Mouse (Mus musculus) heart, adult 2 months (tissue): ENCODE data around the gene Rhobtb3. TPM values are rescaled to one million over a fixed set of nuclear protein-coding genes. Genes with fewer than 3 reads are reported as not detected.

ENCODE experiments used
- DNase-seq, 2 experiments: peaks; one replicate each; pipeline ENCODE4 v3.0.0; 2021
- H3K27ac ChIP-seq: fragments of 200-600 bp; 2 replicates; pipeline ENCODE4 v1.8.1; 2022
- H3K27me3 ChIP-seq: fragments of 200-500 bp; 2 replicates; pipeline ENCODE4 v1.6.1; 2012; ENCODE audit warnings: mild to moderate bottlenecking, low read length, inconsistent platforms, mixed read lengths; ENCODE audit not compliant: control insufficient read depth, insufficient read depth
- H3K36me3 ChIP-seq: fragments of 200-500 bp; 2 replicates; pipeline ENCODE4 v1.6.1; 2012; ENCODE audit warnings: low read length, inconsistent platforms; ENCODE audit not compliant: control insufficient read depth, insufficient read depth
- H3K4me1 ChIP-seq: fragments of 200-500 bp; 2 replicates; pipeline ENCODE4 v1.6.1; 2011; ENCODE audit warnings: low read length; ENCODE audit not compliant: control insufficient read depth, insufficient read depth
- H3K4me3 ChIP-seq: fragments of 200-600 bp; 2 replicates; pipeline ENCODE4 v1.8.1; 2022
- H3K79me2 ChIP-seq: fragments of 200-500 bp; replicated peaks from 2 replicates; pipeline ENCODE4 v1.6.1; 2012; ENCODE audit warnings: mild to moderate bottlenecking, inconsistent platforms, low read length, moderate library complexity, mixed read lengths; ENCODE audit not compliant: control insufficient read depth, insufficient read depth
- H3K9ac ChIP-seq: fragments of 200-500 bp; 2 replicates; pipeline ENCODE4 v1.6.1; 2012; ENCODE audit warnings: low read depth, mild to moderate bottlenecking, control low read depth, inconsistent platforms, low read length, mixed read lengths
- CTCF ChIP-seq: fragments of 200-600 bp; IDR thresholded peaks from 2 replicates; pipeline ENCODE4 v1.8.1; 2022; ENCODE audit warnings: antibody characterized with exemption, mild to moderate bottlenecking, moderate library complexity
- EP300 ChIP-seq: fragments of 200-500 bp; IDR thresholded peaks from 2 replicates; pipeline ENCODE4 v1.6.1; 2011; ENCODE audit warnings: low read depth, low read length, control low read depth; ENCODE audit not compliant: insufficient read depth
- POLR2A ChIP-seq: fragments of 200-500 bp; IDR thresholded peaks from 2 replicates; pipeline ENCODE4 v1.6.1; 2011; ENCODE audit warnings: mild to moderate bottlenecking, low read depth, low read length, control low read depth; ENCODE audit not compliant: insufficient read depth
- intact Hi-C: fragments of 180-260 bp; cut with DNase I; formaldehyde crosslinking; loops from one replicate; pipeline ENCODE4 v1.15.1; 2025
- polyA plus RNA-seq: library from polyadenylated mRNA; depleted of rRNA; stranded (reverse); fragments of >200 nt; gene quantifications from 2 replicates; pipeline ENCODE4 v1.2.3, GENCODE M21; 2012; rRNA removed
- total RNA-seq, 2 experiments: library from RNA; stranded (reverse); gene quantifications; 2 replicates each; pipeline ENCODE4 v1.2.3; 2021

Gene Rhobtb3
- total and polyA plus RNA-seq, 3 experiments, result 7.6 to 12.6 (median 11.3) TPM

GRCm38 (mm10) chr13:75819898-75820297 lies 123.8 kb downstream of the Rhobtb3 start:
- H3K4me1 ChIP-seq, result no peaks in the 10 kb centered on the region
- no peaks in the 10 kb centered on the region for H3K27me3 ChIP-seq
- H3K9ac ChIP-seq, result no peak overlapping the region
- no peak overlapping the region for H3K4me3 ChIP-seq
- intact Hi-C loops, result no loop called here
- no peaks in the 10 kb centered on the region for H3K36me3 ChIP-seq
- no peak for DNase-seq
- no peak overlapping the region for H3K27ac ChIP-seq
- TF ChIP-seq EP300 (no peak), CTCF (no peak), POLR2A (no peak)
- no peaks in the 10 kb centered on the region for H3K79me2 ChIP-seq

Other genes with a start within 250 kb of the Rhobtb3 start
- 10 to 100 TPM; 26.0 to 30.0 TPM for gene Ell2, start 237.2 kb downstream of the Rhobtb3 start, total RNA-seq
- 3.4 and 5.1 TPM in 2 replicates for gene Ell2, start 237.2 kb downstream of the Rhobtb3 start, polyA plus RNA-seq
- gene Glrx, start 104.1 kb downstream of the Rhobtb3 start, total RNA-seq, result 10 to 100 TPM; 36.6 to 38.8 TPM
- 48.5 and 95.2 TPM in 2 replicates for gene Glrx, start 104.1 kb downstream of the Rhobtb3 start, polyA plus RNA-seq
- gene Spata9, start 23.2 kb upstream of the Rhobtb3 start, total RNA-seq, result not detected
- not detected in 2 replicates for gene Spata9, start 23.2 kb upstream of the Rhobtb3 start, polyA plus RNA-seq
- 10 to 100 TPM; 10.9 to 14.9 TPM for gene Rfesd, start 74.8 kb upstream of the Rhobtb3 start, total RNA-seq
- 4.4 and 8.4 TPM in 2 replicates for gene Rfesd, start 74.8 kb upstream of the Rhobtb3 start, polyA plus RNA-seq
- gene Gpr150, start 113.1 kb upstream of the Rhobtb3 start, total RNA-seq, result not detected
- not detected in 2 replicates for gene Gpr150, start 113.1 kb upstream of the Rhobtb3 start, polyA plus RNA-seq
- gene Arsk, start 154.7 kb upstream of the Rhobtb3 start, total RNA-seq, result 1 to 10 TPM; 3.5 to 4.0 TPM
- gene Arsk, start 154.7 kb upstream of the Rhobtb3 start, polyA plus RNA-seq, result 2.4 and 3.7 TPM in 2 replicates
- gene Ttc37, start 154.8 kb upstream of the Rhobtb3 start, total RNA-seq, result 10 to 100 TPM; 10.3 to 11.1 TPM
- 5.0 and 9.6 TPM in 2 replicates for gene Ttc37, start 154.8 kb upstream of the Rhobtb3 start, polyA plus RNA-seq